Mouse (Mus musculus): ENCODE data around the gene Fam98b.

DNA sequence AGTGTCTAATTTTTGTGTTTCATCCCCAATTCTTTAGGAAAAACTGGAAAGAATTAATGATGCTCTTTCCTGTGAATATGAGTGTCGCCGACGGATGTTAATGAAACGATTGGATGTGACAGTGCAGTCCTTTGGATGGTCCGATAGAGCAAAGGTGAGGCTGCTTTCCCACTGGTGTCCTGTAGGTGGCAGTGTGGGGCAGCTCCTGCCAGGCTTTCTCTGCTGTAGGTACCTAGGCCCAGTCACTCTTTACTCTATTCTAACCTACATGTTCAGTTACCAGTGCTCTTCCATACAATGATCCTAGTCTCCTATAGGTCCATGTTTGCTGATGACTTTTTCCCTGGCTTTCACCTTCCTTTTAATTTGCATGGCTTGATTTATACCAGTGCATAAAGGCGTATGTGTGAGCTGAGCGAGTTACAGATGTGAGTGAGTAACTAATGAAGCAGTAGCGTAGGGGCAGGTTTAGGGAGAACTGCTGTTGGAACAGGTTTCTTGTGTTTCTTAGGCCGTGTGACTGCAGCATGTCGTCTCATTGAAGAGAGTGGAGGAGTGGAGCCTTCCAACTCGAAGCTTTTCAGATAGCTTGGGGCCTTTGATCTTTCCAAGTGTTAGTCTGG lies 14.4 kb downstream of the Fam98b start:
- TF ChIP-seq EP300 (optimal IDR thresholded peaks at IDR 0.05) (no peak), CTCF (IDR thresholded peaks at IDR 0.05; ENCODE audit: low read depth) (peak; percentile 96)
